ENCODE assay signal across 8 mouse cellular contexts in genomic region chr9:58581283-58581930, GRCm38 (mm10). TPM values are rescaled to one million over a fixed set of nuclear protein-coding genes. Genes with fewer than 3 reads are reported as not detected.
DNase-seq lines count a peak whose midpoint lies in the region; ATAC-seq and TF ChIP-seq lines count a peak whose summit lies in the region.

No protein-coding gene starts in this region.

- peak overlapping the region; percentile 51 for H3K4me3 ChIP-seq in kidney, adult 2 months (ENCODE audit: insufficient read depth, low read depth, low read length)
- peak overlapping the region; percentile 99 for H3K4me3 ChIP-seq in forebrain, postnatal 0 days (ENCODE audit: low read depth, low read length)
- peak overlapping the region; percentile 56 for H3K4me3 ChIP-seq in liver, embryonic 16.5 days (ENCODE audit: low read depth, low read length)

- peak overlapping the region; percentile 57 for H3K4me2 ChIP-seq in forebrain, postnatal 0 days (ENCODE audit: low read depth)
- H3K4me2 ChIP-seq in liver, embryonic 16.5 days (ENCODE audit: low read depth, low read length), result peak overlapping the region; percentile 89

- peak overlapping the region; percentile 95 for H3K27ac ChIP-seq in kidney, adult 2 months (ENCODE audit: insufficient read depth, low read depth, low read length)
- peak overlapping the region; percentile 80 for H3K27ac ChIP-seq in forebrain, postnatal 0 days (ENCODE audit: low read depth, low read length)
- peak overlapping the region; percentile 75 for H3K27ac ChIP-seq in liver, embryonic 16.5 days (ENCODE audit: low read length)

- H3K9me3 ChIP-seq in forebrain, postnatal 0 days (ENCODE audit: low read length), result no peaks in the 10 kb centered on the region
- H3K9me3 ChIP-seq in liver, embryonic 16.5 days (replicated peaks; ENCODE audit: control insufficient read depth, low read length), result no peaks in the 10 kb centered on the region

- TF ChIP-seq POLR2A in kidney, adult 2 months (IDR thresholded peaks at IDR 0.05; ENCODE audit: low read depth, low read length), result no peak

- 21% methylated on average over 8 of the region's 8 CpGs for WGBS in kidney, adult 2 months
- WGBS in forebrain, postnatal 0 days, result 36% methylated on average over 8 of the region's 8 CpGs
- 23% methylated on average over 8 of the region's 8 CpGs for WGBS in liver, embryonic 16.5 days (ENCODE audit: insufficient replicate concordance)

- peaks cover 11% of the 10 kb centered on the region for H3K4me1 ChIP-seq in kidney, adult 2 months (ENCODE audit: control insufficient read depth, insufficient read depth, low read length)
- H3K4me1 ChIP-seq in forebrain, postnatal 0 days (ENCODE audit: insufficient read depth), result peaks cover 6% of the 10 kb centered on the region; the same call in 1 of the 2 replicates
- peaks cover 10% of the 10 kb centered on the region for H3K4me1 ChIP-seq in liver, embryonic 16.5 days (ENCODE audit: control insufficient read depth, low read depth, low read length)

- peak overlapping the region; percentile 44 for H3K9ac ChIP-seq in forebrain, postnatal 0 days
- H3K9ac ChIP-seq in liver, embryonic 16.5 days (ENCODE audit: low read depth, low read length), result peak overlapping the region; percentile 73

- ATAC-seq in forebrain, postnatal 0 days, result no peak
- ATAC-seq in liver, embryonic 16.5 days (ENCODE audit: low read depth), result no peak
- no peak for ATAC-seq in activated CD4-positive, CD25-positive, alpha-beta regulatory T cell, adult 4 months

- no peaks in the 10 kb centered on the region for H3K27me3 ChIP-seq in kidney, adult 2 months (replicated peaks; ENCODE audit: control insufficient read depth, insufficient read depth, low read length)
- H3K27me3 ChIP-seq in forebrain, postnatal 0 days (ENCODE audit: insufficient read depth, low read length), result no peaks in the 10 kb centered on the region
- no peaks in the 10 kb centered on the region for H3K27me3 ChIP-seq in liver, embryonic 16.5 days (ENCODE audit: control insufficient read depth, insufficient read depth, low read depth, low read length)

- no peak for DNase-seq in kidney, adult 2 months
- no peak for DNase-seq in kidney, postnatal 14 days
- peak; percentile 27 for DNase-seq in NIH3T3 (ENCODE audit: low read depth)
- DNase-seq in forebrain, postnatal 0 days, result no peak
- no peak for DNase-seq in ovary, postnatal 36 days (ENCODE audit: low spot score)
- no peak for DNase-seq in left cerebral cortex, adult 18-20 months (ENCODE audit: low spot score in 2 of 2)

- H3K36me3 ChIP-seq in kidney, adult 2 months (ENCODE audit: control insufficient read depth, insufficient read depth, low read length), result no peaks in the 10 kb centered on the region
- no peaks in the 10 kb centered on the region for H3K36me3 ChIP-seq in forebrain, postnatal 0 days (ENCODE audit: insufficient read depth)
- no peaks in the 10 kb centered on the region for H3K36me3 ChIP-seq in liver, embryonic 16.5 days (ENCODE audit: control insufficient read depth, insufficient read depth)

- no peak for TF ChIP-seq CTCF in kidney, adult 2 months (conservative IDR thresholded peaks at IDR 0.05; ENCODE audit: insufficient read depth, insufficient read length, low read depth, low read length)
- peak; percentile 3; the same call in 1 of the 2 replicates for TF ChIP-seq CTCF in forebrain, postnatal 0 days (IDR thresholded peaks at IDR 0.05; ENCODE audit: low read depth)

RNA-seq across cellular contexts. Expression of gene Nptn, which starts 0.6 kb away (rescaled TPM):
- 450 and 540 TPM in 2 replicates for polyA plus RNA-seq in kidney, adult 2 months (2012; rRNA removed)
- 275 and 298 TPM in 2 replicates for total RNA-seq in forebrain, postnatal 0 days (2014; rRNA removed)
- 231 and 236 TPM in 2 replicates for polyA plus RNA-seq in forebrain, postnatal 0 days (2015; fragmentation: Nextera tagmentation; extraction: Ambion mirVana)
- polyA plus RNA-seq in liver, embryonic 16.5 days (2015; fragmentation: Nextera tagmentation; extraction: Ambion mirVana), result 85.5 and 95.0 TPM in 2 replicates
- 100 to 1,000 TPM; 106 to 119 TPM for polyA plus RNA-seq in activated CD4-positive, CD25-positive, alpha-beta regulatory T cell, adult 4 months (2017; shearing (Covaris generic))
- 100 to 1,000 TPM; 967 to 997 TPM for total RNA-seq in left cerebral cortex, adult 18-20 months (2021)

RNA-seq across cellular contexts. Expression of gene Cd276, which starts 26.2 kb away (rescaled TPM):
- polyA plus RNA-seq in kidney, adult 2 months (2012; rRNA removed), result 1.3 TPM in 2 replicates
- 21.1 and 26.0 TPM in 2 replicates for total RNA-seq in forebrain, postnatal 0 days (2014; rRNA removed)
- 23.7 and 26.2 TPM in 2 replicates for polyA plus RNA-seq in forebrain, postnatal 0 days (2015; fragmentation: Nextera tagmentation; extraction: Ambion mirVana)
- polyA plus RNA-seq in liver, embryonic 16.5 days (2015; fragmentation: Nextera tagmentation; extraction: Ambion mirVana), result 1.4 and 1.6 TPM in 2 replicates
- not detected for polyA plus RNA-seq in activated CD4-positive, CD25-positive, alpha-beta regulatory T cell, adult 4 months (2017; shearing (Covaris generic))
- total RNA-seq in left cerebral cortex, adult 18-20 months (2021), result 1 to 10 TPM; 6.5 to 6.7 TPM
